Mouse (Mus musculus) forebrain, embryonic 15.5 days (tissue): Measurements from ENCODE around the gene Irf9. TPM values are rescaled to one million over a fixed set of nuclear protein-coding genes. Genes with fewer than 3 reads are reported as not detected.

Experiments
- ATAC-seq: fragments of 200-750 bp; cut with Nextera tagmentation; replicated peaks from 2 replicates; pipeline ENCODE4 v1.8.0; 2017; ENCODE audit warnings: mild to moderate bottlenecking, moderate TSS enrichment, moderate library complexity
- H3K27ac ChIP-seq: fragments of 300-500 bp; sonication (generic); replicated peaks from 2 replicates; pipeline ENCODE4 v1.5.1; 2015; ENCODE audit warnings: mild to moderate bottlenecking, inconsistent platforms
- H3K27me3 ChIP-seq: fragments of 300-500 bp; sonication (generic); 2 replicates; pipeline ENCODE4 v1.6.1; 2015; ENCODE audit warnings: inconsistent platforms
- H3K36me3 ChIP-seq: fragments of 300-500 bp; sonication (generic); 2 replicates; pipeline ENCODE4 v1.6.1; 2015; ENCODE audit warnings: mild to moderate bottlenecking, inconsistent platforms
- H3K4me1 ChIP-seq: fragments of 300-500 bp; sonication (generic); 2 replicates; pipeline ENCODE4 v1.6.1; 2015; ENCODE audit warnings: inconsistent platforms
- H3K4me2 ChIP-seq: fragments of 300-500 bp; sonication (generic); replicated peaks from 2 replicates; pipeline ENCODE4 v1.6.1; 2015; ENCODE audit warnings: mild to moderate bottlenecking, inconsistent platforms
- H3K4me3 ChIP-seq: fragments of 300-500 bp; sonication (generic); 2 replicates; pipeline ENCODE4 v1.5.1; 2015; ENCODE audit warnings: mild to moderate bottlenecking, inconsistent platforms
- H3K9ac ChIP-seq: fragments of 300-500 bp; sonication (generic); replicated peaks from 2 replicates; pipeline ENCODE4 v1.6.1; 2015; ENCODE audit warnings: mild to moderate bottlenecking, inconsistent platforms
- H3K9me3 ChIP-seq: fragments of 300-500 bp; sonication (generic); 2 replicates; pipeline ENCODE4 v1.6.1; 2016; ENCODE audit warnings: inconsistent platforms
- WGBS: fragments of 180-500 bp; shearing (Covaris S2); methylation state at CpG from one replicate; pipeline ENCODE4 v1.1.7; 2015; ENCODE audit warnings: mixed read lengths; 5-methylcytosine and 5-hydroxymethylcytosine counted together
- polyA plus RNA-seq: library from polyadenylated mRNA; unstranded; fragments of >200 nt; fragmentation: Nextera tagmentation; extraction: Ambion mirVana; gene quantifications from 2 replicates; pipeline ENCODE4 v1.2.1, GENCODE M21; 2015

Irf9 gene
- polyA plus RNA-seq, 1 experiment from 2014 or later = 7.2 TPM

DNA sequence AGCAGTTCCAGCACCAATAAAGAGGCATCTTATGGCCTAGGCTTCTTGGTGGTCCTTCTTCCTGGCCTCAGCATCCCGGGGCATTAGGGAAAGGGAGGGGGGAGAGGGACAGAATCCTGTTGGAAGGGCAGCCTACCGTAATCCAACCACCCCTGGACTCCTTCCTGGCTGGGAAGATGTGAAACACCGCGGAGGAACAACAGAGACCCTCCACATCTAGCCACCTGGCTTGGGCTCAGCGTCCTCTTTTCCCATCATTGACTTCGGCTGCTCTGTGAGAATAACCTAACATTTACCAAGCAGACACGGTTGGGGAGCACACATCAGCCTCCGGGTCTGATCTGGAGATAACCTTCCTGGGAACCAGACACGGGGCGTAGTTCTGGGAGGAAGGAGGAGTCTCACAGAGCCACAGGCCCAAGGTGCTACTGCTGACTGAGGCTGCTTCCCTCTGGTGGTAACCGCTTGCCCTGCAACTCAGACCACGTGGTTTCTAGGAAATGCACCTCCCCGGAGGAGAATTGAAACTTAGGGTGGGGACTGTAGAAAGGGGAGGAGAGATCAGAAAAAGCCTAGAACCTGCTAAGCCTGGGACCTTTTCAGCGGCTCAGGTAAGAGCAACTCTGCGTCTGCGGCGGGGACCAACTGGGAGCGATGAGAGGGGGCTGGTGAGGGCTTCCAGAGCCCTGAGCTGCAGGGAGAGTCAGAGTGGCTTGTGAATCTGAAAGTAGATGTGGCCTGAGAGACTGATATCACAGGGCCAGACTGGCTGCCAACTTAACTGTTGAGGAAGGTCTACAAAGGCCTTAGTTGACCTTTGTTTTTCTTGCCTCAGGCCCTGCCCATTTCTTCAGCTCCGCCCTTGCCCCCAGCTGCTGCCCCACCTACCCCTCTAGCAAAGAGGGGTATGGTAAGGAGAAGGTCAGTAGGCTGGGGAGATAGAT is 534 bp downstream of the Irf9 start:
- Histone ChIP-seq H3K4me2 (peak overlapping the region; percentile 34), H3K27ac (no peak overlapping the region), H3K27me3 (no peaks in the 10 kb centered on the region), H3K4me3 (peak overlapping the region; percentile 24), H3K36me3 (peaks cover 66% of the 10 kb centered on the region), H3K9ac (peak overlapping the region; percentile 34; the same call in 1 of the 2 replicates), H3K4me1 (peaks cover 8% of the 10 kb centered on the region; the same call in 1 of the 2 replicates), H3K9me3 (no peaks in the 10 kb centered on the region)
- WGBS = 20% methylated on average over 19 of the region's 19 CpGs
- peak; percentile 91 for ATAC-seq

DNA sequence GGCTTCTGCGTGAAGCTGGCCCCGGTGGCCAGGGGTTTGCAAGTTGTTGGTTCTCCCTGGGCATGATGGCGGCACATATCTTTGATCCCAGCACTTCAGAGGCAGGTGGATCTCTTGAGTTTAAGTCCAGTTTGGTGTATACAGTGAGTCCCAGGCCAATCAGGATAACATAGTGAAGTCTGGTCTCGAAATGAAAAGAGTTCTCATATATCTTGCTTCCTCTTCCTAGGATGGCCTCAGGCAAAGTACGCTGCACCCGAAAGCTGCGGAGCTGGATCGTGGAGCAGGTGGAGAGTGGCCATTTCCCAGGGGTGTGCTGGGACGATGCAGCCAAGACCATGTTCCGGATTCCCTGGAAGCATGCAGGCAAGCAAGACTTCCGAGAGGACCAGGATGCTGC is 1.5 kb downstream of the Irf9 start:
- 94% methylated on average over 11 of the region's 11 CpGs for WGBS
- Histone ChIP-seq H3K27me3 (no peaks in the 10 kb centered on the region), H3K4me3 (no peak overlapping the region), H3K9me3 (no peaks in the 10 kb centered on the region), H3K9ac (no peak overlapping the region), H3K4me1 (peaks cover 8% of the 10 kb centered on the region; the same call in 1 of the 2 replicates), H3K27ac (no peak overlapping the region), H3K36me3 (peaks cover 69% of the 10 kb centered on the region), H3K4me2 (no peak overlapping the region)
- ATAC-seq = no peak

DNA sequence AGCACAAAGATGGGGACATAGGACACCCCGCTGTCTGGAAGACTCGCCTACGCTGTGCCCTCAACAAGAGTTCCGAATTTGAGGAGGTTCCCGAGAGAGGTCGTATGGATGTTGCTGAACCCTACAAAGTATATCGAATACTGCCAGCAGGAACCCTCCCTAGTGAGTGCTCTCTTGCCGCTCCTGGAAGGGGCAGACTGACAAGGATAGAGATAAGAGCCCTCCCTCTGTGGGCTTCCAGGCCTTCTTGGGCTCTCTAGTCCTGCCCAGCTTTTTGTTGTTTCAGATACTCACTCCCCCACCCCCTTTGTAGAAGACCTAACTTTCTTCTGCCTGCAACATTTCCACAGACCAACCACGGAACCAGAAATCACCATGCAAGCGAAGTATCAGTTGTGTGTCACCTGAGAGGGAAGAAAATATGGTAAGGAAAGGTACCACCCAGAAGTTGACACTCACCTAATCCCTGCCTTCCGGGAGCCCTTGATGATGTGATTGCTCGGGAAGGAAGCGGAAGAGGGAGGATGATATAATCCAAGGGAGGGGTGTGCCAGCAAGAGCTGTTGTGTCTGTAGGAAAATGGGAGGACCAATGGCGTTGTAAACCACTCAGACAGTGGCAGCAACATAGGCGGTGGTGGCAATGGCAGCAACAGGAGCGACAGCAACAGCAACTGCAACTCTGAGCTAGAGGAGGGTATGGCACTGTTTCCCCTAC is 2.5 kb downstream of the Irf9 start:
- H3K4me1 ChIP-seq = peaks cover 8% of the 10 kb centered on the region; the same call in 1 of the 2 replicates
- H3K9ac ChIP-seq = no peak overlapping the region
- 92% methylated on average over 16 of the region's 16 CpGs for WGBS
- no peak overlapping the region for H3K4me2 ChIP-seq
- H3K27ac ChIP-seq = no peak overlapping the region
- no peak overlapping the region for H3K4me3 ChIP-seq
- H3K36me3 ChIP-seq = peaks cover 61% of the 10 kb centered on the region
- no peaks in the 10 kb centered on the region for H3K9me3 ChIP-seq
- ATAC-seq = no peak
- H3K27me3 ChIP-seq = no peaks in the 10 kb centered on the region

DNA sequence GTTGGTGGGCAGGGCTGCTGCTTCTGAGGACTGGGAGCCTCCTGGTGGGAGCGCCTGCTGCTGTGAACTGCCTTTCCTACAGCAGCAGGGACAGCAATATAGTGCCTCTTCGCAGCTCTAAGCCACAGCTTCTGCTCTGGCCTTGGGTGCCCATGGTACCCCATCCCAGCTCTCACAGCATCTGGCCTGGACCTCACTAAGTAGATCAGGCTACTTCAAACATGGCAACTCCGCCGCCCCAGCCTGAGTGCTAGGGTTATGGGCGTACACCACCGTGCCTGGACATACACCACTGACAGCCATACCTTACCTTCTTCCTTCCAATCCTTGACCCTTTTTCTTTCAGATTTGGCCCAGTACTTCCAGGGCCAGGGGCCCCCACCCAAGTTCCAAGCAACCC is 5.0 kb downstream of the Irf9 start:
- Histone ChIP-seq H3K4me2 (no peak overlapping the region), H3K4me1 (peaks cover 8% of the 10 kb centered on the region; the same call in 1 of the 2 replicates), H3K27ac (no peak overlapping the region), H3K36me3 (peaks cover 39% of the 10 kb centered on the region), H3K9ac (no peak overlapping the region), H3K4me3 (no peak overlapping the region), H3K27me3 (no peaks in the 10 kb centered on the region), H3K9me3 (no peaks in the 10 kb centered on the region)
- 100% methylated on average over 6 of the region's 6 CpGs for WGBS
- no peak for ATAC-seq

DNA sequence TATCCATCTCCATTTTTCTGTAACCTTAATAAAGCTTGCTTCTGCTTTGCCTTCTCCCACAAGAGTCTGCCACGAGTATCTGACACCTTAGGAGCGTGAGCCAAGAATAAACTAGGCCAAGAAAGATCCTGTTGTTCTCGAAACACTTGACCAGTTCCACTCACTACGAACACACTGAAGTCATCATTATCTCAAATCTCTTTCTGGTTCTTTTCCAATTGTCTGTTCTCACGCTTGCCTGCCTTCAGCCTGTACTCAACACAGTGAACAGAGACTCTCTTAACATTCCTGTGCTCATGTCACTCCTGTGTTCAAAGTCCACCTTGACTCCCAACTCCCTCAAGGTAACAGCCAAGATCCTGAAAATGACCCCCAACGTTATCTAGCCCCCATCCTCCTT is 10.0 kb downstream of the Irf9 start:
- H3K27me3 ChIP-seq = no peaks in the 10 kb centered on the region
- no peak for ATAC-seq
- no peak overlapping the region for H3K4me2 ChIP-seq
- H3K36me3 ChIP-seq = peaks cover 16% of the 10 kb centered on the region
- H3K9me3 ChIP-seq = no peaks in the 10 kb centered on the region
- no peak overlapping the region for H3K9ac ChIP-seq
- 0 out of 2 replicates have a peak, but pooled peaks cover under 1% of the 10 kb centered on the region for H3K4me1 ChIP-seq
- no peak overlapping the region for H3K27ac ChIP-seq
- WGBS = 65% methylated on average over 6 of the region's 6 CpGs
- no peak overlapping the region for H3K4me3 ChIP-seq

DNA sequence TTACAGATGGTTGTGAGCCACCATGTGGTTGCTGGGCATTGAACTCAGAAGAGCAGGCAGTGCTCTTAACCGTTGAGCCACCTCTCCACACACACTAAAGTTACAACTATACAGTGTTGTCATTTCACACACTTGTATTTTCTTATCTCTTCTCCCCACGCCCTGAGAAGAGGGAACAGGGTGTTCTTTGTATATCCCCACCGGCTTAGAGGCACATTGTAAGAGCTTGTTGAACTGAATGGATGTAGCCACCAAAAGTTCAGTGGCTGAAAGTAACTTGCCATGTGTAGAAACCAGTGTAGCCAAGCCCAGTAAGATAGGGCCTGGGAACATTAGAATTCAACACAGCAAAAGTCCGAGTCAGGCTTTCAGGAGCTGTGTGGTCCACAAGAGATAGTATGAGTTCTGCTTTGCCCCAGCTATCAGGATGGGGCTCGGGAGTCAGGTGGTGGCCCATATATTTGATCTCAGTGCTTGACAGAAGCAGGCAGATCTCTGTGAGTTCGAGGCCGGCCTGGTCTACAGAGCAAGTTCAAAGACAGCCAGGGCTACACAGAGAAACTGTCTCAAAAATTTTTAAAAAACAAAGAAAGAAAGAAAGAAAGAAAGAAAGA is 11.3 kb downstream of the Irf9 start:
- no peaks in the 10 kb centered on the region for H3K9me3 ChIP-seq
- H3K4me1 ChIP-seq = 0 out of 2 replicates have a peak, but pooled peaks cover 7% of the 10 kb centered on the region
- H3K27ac ChIP-seq = no peak overlapping the region
- WGBS = 82% methylated on average over 7 of the region's 7 CpGs
- no peaks in the 10 kb centered on the region for H3K27me3 ChIP-seq
- ATAC-seq = no peak
- H3K4me3 ChIP-seq = no peak overlapping the region
- peaks cover 3% of the 10 kb centered on the region; the same call in 1 of the 2 replicates for H3K36me3 ChIP-seq
- H3K9ac ChIP-seq = no peak overlapping the region
- H3K4me2 ChIP-seq = no peak overlapping the region

DNA sequence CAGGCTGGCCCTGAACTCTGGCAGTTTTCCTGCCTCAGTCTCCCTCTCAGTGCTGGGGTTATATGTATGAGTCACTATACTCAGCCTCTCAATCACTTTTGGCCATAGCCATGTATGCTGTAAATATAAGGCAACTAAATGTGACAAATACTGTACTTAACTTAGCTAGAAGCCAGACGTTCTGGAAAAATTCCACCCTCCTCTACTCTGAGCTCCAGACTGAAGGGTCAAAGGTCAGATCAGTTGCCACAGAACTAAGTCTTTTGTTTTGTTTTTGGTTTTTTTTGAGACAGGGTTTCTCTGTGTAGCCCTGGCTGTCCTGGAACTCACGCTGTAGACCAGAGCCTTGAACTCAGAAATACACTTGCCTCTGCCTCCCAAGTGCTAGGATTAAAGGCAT is 12.5 kb downstream of the Irf9 start:
- no peaks in the 10 kb centered on the region for H3K36me3 ChIP-seq
- no peak overlapping the region for H3K27ac ChIP-seq
- no peak for ATAC-seq
- H3K4me2 ChIP-seq = no peak overlapping the region
- H3K4me3 ChIP-seq = no peak overlapping the region
- H3K27me3 ChIP-seq = no peaks in the 10 kb centered on the region
- no peak overlapping the region for H3K9ac ChIP-seq
- 0 out of 2 replicates have a peak, but pooled peaks cover 7% of the 10 kb centered on the region for H3K4me1 ChIP-seq
- no peaks in the 10 kb centered on the region for H3K9me3 ChIP-seq
- 52% methylated on average over 2 of the region's 2 CpGs for WGBS

DNA sequence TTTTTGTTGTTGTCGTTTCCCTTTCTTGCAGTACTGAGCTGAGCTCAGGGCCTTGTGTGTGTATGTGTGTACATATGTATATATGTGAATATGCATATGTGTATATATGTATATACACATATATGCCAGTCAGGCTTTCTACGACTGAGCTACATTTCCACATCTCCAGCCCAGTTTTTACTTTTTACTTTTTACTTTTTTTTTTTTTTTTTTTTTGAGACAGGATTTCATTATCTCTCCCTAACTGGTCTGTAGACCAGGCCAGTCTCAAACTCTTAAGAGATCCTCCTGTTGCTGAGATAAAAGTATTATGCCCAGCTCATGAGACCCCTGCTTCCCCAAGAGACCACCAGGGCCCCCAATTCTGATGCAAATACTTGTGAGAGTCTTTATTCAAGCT is 13.5 kb downstream of the Irf9 start:
- no peak overlapping the region for H3K4me2 ChIP-seq
- WGBS = 79% methylated on average over 2 of the region's 2 CpGs
- ATAC-seq = no peak

DNA sequence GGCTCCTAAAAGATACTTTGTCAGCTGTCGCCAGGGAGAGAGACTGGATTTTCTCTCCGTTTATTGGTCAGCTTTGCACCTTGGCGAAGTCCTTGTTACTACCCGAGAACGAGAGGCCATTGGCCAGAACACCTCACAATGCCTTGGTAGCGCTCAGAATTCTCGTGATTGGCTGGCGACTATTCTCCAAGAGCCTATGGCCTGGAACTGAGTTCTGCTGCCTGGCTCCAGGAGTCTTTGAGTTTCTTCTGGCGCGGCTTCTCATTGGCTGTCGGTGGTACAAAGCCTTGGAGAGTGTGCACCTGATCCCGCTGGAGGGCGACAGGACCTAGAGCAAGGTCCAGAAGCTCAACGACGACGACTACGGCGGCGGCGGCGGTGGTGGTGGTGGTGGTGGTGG is 14.5 kb downstream of the Irf9 start, which contains the start of gene Rec8:
Gene Rec8, plus strand, starts transcription at position 216 of the 400 bp plus-strand sequence.
- H3K4me2 ChIP-seq = peak within 1 kb of the TSS; percentile 28
- H3K27me3 ChIP-seq = no peaks in the 10 kb centered on the region
- no peak within 1 kb of the TSS; the same call in 1 of the 2 replicates for H3K27ac ChIP-seq
- 0 out of 2 replicates have a peak, but pooled peaks have one; percentile 41 for ATAC-seq
- 0 out of 2 replicates have a peak, but pooled peaks cover 7% of the 10 kb centered on the region for H3K4me1 ChIP-seq
- peak within 1 kb of the TSS; percentile 32 for H3K4me3 ChIP-seq
- no peaks in the 10 kb centered on the region for H3K9me3 ChIP-seq
- H3K36me3 ChIP-seq = no peaks in the 10 kb centered on the region
- 25% methylated on average over 21 of the region's 21 CpGs for whole genome bisulfite sequencing
- no peak within 1 kb of the TSS for H3K9ac ChIP-seq

More for the DNA sequence above, 13.5 kb downstream of the Irf9 start:
- no peak overlapping the region for H3K27ac ChIP-seq
- no peaks in the 10 kb centered on the region for H3K27me3 ChIP-seq
- no peak overlapping the region for H3K9ac ChIP-seq
- H3K36me3 ChIP-seq = no peaks in the 10 kb centered on the region
- H3K4me1 ChIP-seq = 0 out of 2 replicates have a peak, but pooled peaks cover 7% of the 10 kb centered on the region
- no peak overlapping the region for H3K4me3 ChIP-seq
- H3K9me3 ChIP-seq = no peaks in the 10 kb centered on the region

DNA sequence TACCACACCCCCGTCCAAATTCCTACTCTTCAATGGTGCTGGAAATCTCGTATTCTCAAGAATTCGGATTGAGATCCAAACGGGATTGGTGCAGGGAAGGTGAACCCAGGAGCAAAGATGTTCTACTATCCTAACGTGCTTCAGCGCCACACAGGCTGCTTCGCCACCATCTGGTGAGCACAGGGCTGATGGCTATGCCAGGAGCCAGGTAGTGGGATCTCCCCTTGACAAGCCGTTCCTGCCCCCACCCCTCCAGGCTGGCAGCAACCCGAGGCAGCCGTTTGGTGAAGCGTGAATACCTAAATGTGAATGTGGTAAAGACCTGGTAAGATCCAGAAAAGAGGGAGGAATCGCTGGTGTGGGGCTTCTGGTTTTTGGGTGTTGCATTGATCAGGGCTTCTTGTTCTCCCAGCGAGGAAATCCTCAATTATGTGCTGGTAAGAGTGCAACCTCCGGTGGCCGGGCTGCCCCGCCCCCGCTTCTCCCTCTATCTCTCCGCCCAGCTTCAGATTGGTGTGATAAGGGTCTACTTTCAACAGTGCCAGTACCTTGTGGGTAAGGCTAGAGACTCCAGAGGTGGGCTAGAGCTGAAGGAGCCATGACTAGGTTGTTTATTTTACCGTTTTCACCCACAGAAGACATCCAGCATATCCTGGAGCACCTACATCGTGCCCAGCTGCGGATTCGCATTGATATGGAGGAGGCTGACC is 15.3 kb downstream of the Irf9 start:
- Histone ChIP-seq H3K36me3 (no peaks in the 10 kb centered on the region), H3K4me2 (peak overlapping the region; percentile 28), H3K9ac (no peak overlapping the region), H3K27ac (no peak overlapping the region; the same call in 1 of the 2 replicates), H3K9me3 (no peaks in the 10 kb centered on the region), H3K4me1 (0 out of 2 replicates have a peak, but pooled peaks cover 7% of the 10 kb centered on the region), H3K4me3 (peak overlapping the region; percentile 32), H3K27me3 (no peaks in the 10 kb centered on the region)
- 53% methylated on average over 22 of the region's 22 CpGs for WGBS
- ATAC-seq = peak; percentile 59; the same call in 1 of the 2 replicates
